In genomic region chr12:41289047-41289446, GRCm38 (mm10) we compare ENCODE assay signal across 30 mouse cellular contexts.
DNase-seq lines count a peak whose midpoint lies in the region; ATAC-seq lines count a peak whose summit lies in the region.
"Had no signal": no experiment of that assay in that cellular context is flagged by ENCODE, and none has a peak within 500 bp of the region (broad histone marks: within the 10 kb centered on the region; RNA-seq: fewer than 3 reads in every experiment).

No protein-coding gene starts in this region.

- H3K4me1 ChIP-seq in hindbrain, embryonic 14.5 days (replicated peaks; ENCODE audit: control insufficient read depth, insufficient read depth, low read length) = no peaks in the 10 kb centered on the region
- no peaks in the 10 kb centered on the region for H3K4me1 ChIP-seq in hindbrain, embryonic 12.5 days
- no peaks in the 10 kb centered on the region for H3K4me1 ChIP-seq in midbrain, embryonic 14.5 days (ENCODE audit: control insufficient read depth, insufficient read depth, low read length)
- H3K4me1 ChIP-seq in midbrain, embryonic 10.5 days = no peaks in the 10 kb centered on the region
- H3K4me1 ChIP-seq in embryonic facial prominence, embryonic 14.5 days (ENCODE audit: control insufficient read depth, insufficient read depth, low read length) = peaks cover 4% of the 10 kb centered on the region; the same call in 1 of the 2 replicates
- no peaks in the 10 kb centered on the region for H3K4me1 ChIP-seq in forebrain, embryonic 11.5 days (replicated peaks; ENCODE audit: control insufficient read depth, insufficient read depth, low read length)
- H3K4me1 ChIP-seq: forebrain, embryonic 10.5 days; heart, embryonic 10.5 days; heart, embryonic 13.5 days; hindbrain, embryonic 15.5 days had no signal

- H3K27ac ChIP-seq in hindbrain, embryonic 14.5 days = no peak overlapping the region
- no peak overlapping the region for H3K27ac ChIP-seq in hindbrain, embryonic 12.5 days
- H3K27ac ChIP-seq in midbrain, embryonic 14.5 days (replicated peaks; ENCODE audit: low read depth, low read length) = no peak overlapping the region
- no peak overlapping the region for H3K27ac ChIP-seq in midbrain, embryonic 10.5 days (replicated peaks)
- H3K27ac ChIP-seq in embryonic facial prominence, embryonic 14.5 days (replicated peaks; ENCODE audit: low read depth, low read length) = no peak overlapping the region
- no peak overlapping the region for H3K27ac ChIP-seq in forebrain, embryonic 11.5 days (ENCODE audit: low read depth, low read length)
- H3K27ac ChIP-seq: embryonic facial prominence, embryonic 13.5 days; forebrain, embryonic 10.5 days; heart, adult 2 months; heart, embryonic 10.5 days; heart, embryonic 13.5 days; hindbrain, embryonic 15.5 days had no signal

- WGBS in hindbrain, embryonic 14.5 days = 85% methylated on average over 3 of the region's 3 CpGs
- WGBS in hindbrain, embryonic 12.5 days = 82% methylated on average over 3 of the region's 3 CpGs
- 93% methylated on average over 3 of the region's 3 CpGs for WGBS in midbrain, embryonic 14.5 days
- WGBS in midbrain, embryonic 10.5 days = 85% methylated on average over 3 of the region's 3 CpGs
- 41% methylated on average over 3 of the region's 3 CpGs for WGBS in embryonic facial prominence, embryonic 14.5 days
- WGBS in forebrain, embryonic 11.5 days = 88% methylated on average over 3 of the region's 3 CpGs

- no peak for ATAC-seq in hindbrain, embryonic 14.5 days (ENCODE audit: low FRiP score)
- no peak for ATAC-seq in hindbrain, embryonic 12.5 days (ENCODE audit: low FRiP score)
- ATAC-seq in midbrain, embryonic 14.5 days (ENCODE audit: low FRiP score, low TSS enrichment) = no peak
- ATAC-seq in embryonic facial prominence, embryonic 14.5 days (ENCODE audit: low read depth) = no peak
- no peak for ATAC-seq in forebrain, embryonic 11.5 days (replicated peaks; ENCODE audit: low FRiP score)
- ATAC-seq: activated CD4-positive, CD25-positive, alpha-beta regulatory T cell, adult 4 months; forebrain, embryonic 14.5 days; forebrain, postnatal 0 days; inflammation-experienced regulatory T-cells, adult 6 months; intestine, embryonic 16.5 days had no signal

- H3K9ac ChIP-seq in hindbrain, embryonic 14.5 days = no peak overlapping the region
- no peak overlapping the region for H3K9ac ChIP-seq in hindbrain, embryonic 12.5 days
- no peak overlapping the region for H3K9ac ChIP-seq in midbrain, embryonic 14.5 days (replicated peaks; ENCODE audit: low read length)
- H3K9ac ChIP-seq in embryonic facial prominence, embryonic 14.5 days (ENCODE audit: low read depth, low read length) = no peak overlapping the region
- no peak overlapping the region for H3K9ac ChIP-seq in forebrain, embryonic 11.5 days (ENCODE audit: low read length)
- H3K9ac ChIP-seq: embryonic facial prominence, embryonic 13.5 days; forebrain, postnatal 0 days; heart, embryonic 13.5 days; hindbrain, embryonic 15.5 days had no signal

- no peaks in the 10 kb centered on the region for H3K9me3 ChIP-seq in hindbrain, embryonic 14.5 days (ENCODE audit: control insufficient read depth, low read length)
- H3K9me3 ChIP-seq in hindbrain, embryonic 12.5 days (replicated peaks) = no peaks in the 10 kb centered on the region
- H3K9me3 ChIP-seq in midbrain, embryonic 14.5 days (ENCODE audit: control insufficient read depth, low read length) = no peaks in the 10 kb centered on the region
- no peaks in the 10 kb centered on the region for H3K9me3 ChIP-seq in midbrain, embryonic 10.5 days (replicated peaks)
- H3K9me3 ChIP-seq in embryonic facial prominence, embryonic 14.5 days (ENCODE audit: control insufficient read depth, low read length) = no peaks in the 10 kb centered on the region
- H3K9me3 ChIP-seq in forebrain, embryonic 11.5 days (ENCODE audit: control insufficient read depth, low read length) = no peaks in the 10 kb centered on the region
- H3K9me3 ChIP-seq: embryonic facial prominence, embryonic 13.5 days; forebrain, embryonic 10.5 days; heart, embryonic 10.5 days; heart, embryonic 13.5 days; hindbrain, embryonic 15.5 days had no signal

- no peak overlapping the region for H3K4me2 ChIP-seq in hindbrain, embryonic 14.5 days (replicated peaks)
- H3K4me2 ChIP-seq in hindbrain, embryonic 12.5 days (replicated peaks) = no peak overlapping the region
- no peak overlapping the region for H3K4me2 ChIP-seq in midbrain, embryonic 14.5 days (ENCODE audit: low read length)
- no peak overlapping the region for H3K4me2 ChIP-seq in embryonic facial prominence, embryonic 14.5 days (ENCODE audit: low read depth, low read length)
- no peak overlapping the region for H3K4me2 ChIP-seq in forebrain, embryonic 11.5 days (ENCODE audit: low read depth, low read length, severe bottlenecking)
- H3K4me2 ChIP-seq: embryonic facial prominence, embryonic 13.5 days; heart, embryonic 13.5 days; hindbrain, embryonic 15.5 days had no signal

- H3K27me3 ChIP-seq in hindbrain, embryonic 14.5 days (ENCODE audit: control insufficient read depth, insufficient read depth, low read length) = no peaks in the 10 kb centered on the region
- H3K27me3 ChIP-seq in hindbrain, embryonic 12.5 days = no peaks in the 10 kb centered on the region
- no peaks in the 10 kb centered on the region for H3K27me3 ChIP-seq in midbrain, embryonic 14.5 days (ENCODE audit: control insufficient read depth, insufficient read depth, low read length)
- H3K27me3 ChIP-seq in midbrain, embryonic 10.5 days (ENCODE audit: low read depth, poor library complexity, severe bottlenecking) = no peaks in the 10 kb centered on the region
- no peaks in the 10 kb centered on the region for H3K27me3 ChIP-seq in embryonic facial prominence, embryonic 14.5 days (replicated peaks; ENCODE audit: control insufficient read depth, insufficient read depth, low read length)
- no peaks in the 10 kb centered on the region for H3K27me3 ChIP-seq in forebrain, embryonic 11.5 days (ENCODE audit: control insufficient read depth, insufficient read depth, low read length)
- H3K27me3 ChIP-seq: embryonic facial prominence, embryonic 13.5 days; heart, embryonic 13.5 days; hindbrain, embryonic 15.5 days had no signal

- no peaks in the 10 kb centered on the region for H3K36me3 ChIP-seq in hindbrain, embryonic 14.5 days (replicated peaks; ENCODE audit: control insufficient read depth, insufficient read depth)
- no peaks in the 10 kb centered on the region for H3K36me3 ChIP-seq in hindbrain, embryonic 12.5 days
- no peaks in the 10 kb centered on the region for H3K36me3 ChIP-seq in midbrain, embryonic 14.5 days (ENCODE audit: control insufficient read depth, insufficient read depth, low read length)
- H3K36me3 ChIP-seq in midbrain, embryonic 10.5 days = no peaks in the 10 kb centered on the region
- no peaks in the 10 kb centered on the region for H3K36me3 ChIP-seq in embryonic facial prominence, embryonic 14.5 days (ENCODE audit: control insufficient read depth, insufficient read depth, low read length)
- no peaks in the 10 kb centered on the region for H3K36me3 ChIP-seq in forebrain, embryonic 11.5 days (ENCODE audit: control insufficient read depth, insufficient read depth, low read length)
- H3K36me3 ChIP-seq: embryonic facial prominence, embryonic 13.5 days; forebrain, embryonic 10.5 days; heart, embryonic 10.5 days; heart, embryonic 13.5 days; hindbrain, embryonic 15.5 days had no signal

- peak; percentile 1 for DNase-seq in embryo, embryonic 10.5 days (ENCODE audit: low spot score)
- DNase-seq in embryo, embryonic 10 days (ENCODE audit: low spot score) = no peak
- peak; percentile 21 for DNase-seq in hindbrain, embryonic 14.5 days (ENCODE audit: low spot score)
- peak; percentile 0 for DNase-seq in midbrain, embryonic 14.5 days
- no peak for DNase-seq in midbrain, embryonic 10.5 days (ENCODE audit: low spot score)
- DNase-seq in embryonic facial prominence, embryonic 14.5 days (ENCODE audit: low spot score) = peak; percentile 26
- DNase-seq in forebrain, embryonic 11.5 days (ENCODE audit: low spot score) = no peak
- DNase-seq: adrenal gland, adult 8-10 months; adrenal gland, postnatal 25 days; cerebellum, adult 11-12 months; cerebellum, adult 8-10 months; cerebellum, postnatal 10 days; cerebellum, postnatal 36 days; forebrain, postnatal 0 days; gastrocnemius, postnatal 10 days; gastrocnemius, postnatal 36 days; heart, adult 2 months; heart, postnatal 14 days; heart, postnatal 4 days; kidney, adult 18-20 months had no signal

- no peak overlapping the region for H3K4me3 ChIP-seq in hindbrain, embryonic 14.5 days (replicated peaks; ENCODE audit: low read length)
- H3K4me3 ChIP-seq in hindbrain, embryonic 12.5 days = no peak overlapping the region
- no peak overlapping the region for H3K4me3 ChIP-seq in midbrain, embryonic 14.5 days (replicated peaks; ENCODE audit: low read depth, low read length)
- no peak overlapping the region for H3K4me3 ChIP-seq in midbrain, embryonic 10.5 days
- H3K4me3 ChIP-seq in embryonic facial prominence, embryonic 14.5 days (ENCODE audit: low read depth, low read length) = no peak overlapping the region
- H3K4me3 ChIP-seq in forebrain, embryonic 11.5 days (ENCODE audit: low read depth, low read length) = no peak overlapping the region
- H3K4me3 ChIP-seq: embryonic facial prominence, embryonic 13.5 days; forebrain, embryonic 10.5 days; heart, adult 2 months; heart, embryonic 10.5 days; heart, embryonic 13.5 days; hindbrain, embryonic 15.5 days had no signal

Comparison
In these comparisons a context has a peak if more than half of its experiments do, and no peak if none do; other contexts are left out.
1. DNase-seq: peak in embryo, embryonic 10.5 days (single experiment), hindbrain, embryonic 14.5 days (single experiment), midbrain, embryonic 14.5 days (single experiment) and embryonic facial prominence, embryonic 14.5 days (single experiment); none in embryo, embryonic 10 days (single experiment), midbrain, embryonic 10.5 days (single experiment) and forebrain, embryonic 11.5 days (single experiment).